Mouse (Mus musculus) midbrain, embryonic 10.5 days (tissue): ENCODE results near the gene Nps. TPM values are rescaled to one million over a fixed set of nuclear protein-coding genes. Genes with fewer than 3 reads are reported as not detected.
"Not testable (repeated sequence)": the region's sequence is repeated elsewhere in the genome, so short reads cannot be mapped to it uniquely, and the experiment has no call there.

ENCODE experiments used
- DNase-seq: peaks from one replicate; pipeline ENCODE4 v3.0.0-alpha.2; 2017; ENCODE audit warnings: low spot score
- H3K27ac ChIP-seq: fragments of 300-500 bp; sonication (generic); replicated peaks from 2 replicates; pipeline ENCODE4 v1.5.1; 2016; ENCODE audit warnings: mild to moderate bottlenecking
- H3K27me3 ChIP-seq: fragments of 300-500 bp; sonication (generic); 2 replicates; pipeline ENCODE4 v1.6.1; 2016; ENCODE audit warnings: low read depth, mild to moderate bottlenecking; ENCODE audit not compliant: poor library complexity, severe bottlenecking
- H3K36me3 ChIP-seq: fragments of 300-500 bp; sonication (generic); 2 replicates; pipeline ENCODE4 v1.6.1; 2016; ENCODE audit warnings: mild to moderate bottlenecking, moderate library complexity
- H3K4me1 ChIP-seq: fragments of 300-500 bp; sonication (generic); 2 replicates; pipeline ENCODE4 v1.6.1; 2016
- H3K4me3 ChIP-seq: fragments of 300-500 bp; sonication (generic); 2 replicates; pipeline ENCODE4 v1.5.1; 2016; ENCODE audit warnings: mild to moderate bottlenecking, moderate library complexity
- H3K9me3 ChIP-seq: fragments of 300-500 bp; sonication (generic); replicated peaks from 2 replicates; pipeline ENCODE4 v1.6.1; 2016; ENCODE audit warnings: mild to moderate bottlenecking
- WGBS: fragments of 180-500 bp; shearing (Covaris S2); methylation state at CpG from one replicate; pipeline ENCODE4 v1.1.7; 2016; 5-methylcytosine and 5-hydroxymethylcytosine counted together
- polyA plus RNA-seq: library from polyadenylated mRNA; unstranded; fragments of >200 nt; fragmentation: Nextera tagmentation; extraction: Ambion mirVana; gene quantifications from 2 replicates; pipeline ENCODE4 v1.2.1, GENCODE M21; 2016

The Nps gene
- polyA plus RNA-seq = not detected in 2 replicates

- H3K4me1 ChIP-seq, H3K4me3 ChIP-seq, H3K27me3 ChIP-seq, H3K27ac ChIP-seq, H3K9me3 ChIP-seq, DNase-seq, H3K36me3 ChIP-seq: not testable (repeated sequence)
- WGBS = 93% methylated on average over 19 of the region's 19 CpGs
These were observed at the start of gene Nps for GRCm38 (mm10) chr7:135258053-135258753. Gene Nps (plus strand): TSS chr7:135258703.

DNA sequence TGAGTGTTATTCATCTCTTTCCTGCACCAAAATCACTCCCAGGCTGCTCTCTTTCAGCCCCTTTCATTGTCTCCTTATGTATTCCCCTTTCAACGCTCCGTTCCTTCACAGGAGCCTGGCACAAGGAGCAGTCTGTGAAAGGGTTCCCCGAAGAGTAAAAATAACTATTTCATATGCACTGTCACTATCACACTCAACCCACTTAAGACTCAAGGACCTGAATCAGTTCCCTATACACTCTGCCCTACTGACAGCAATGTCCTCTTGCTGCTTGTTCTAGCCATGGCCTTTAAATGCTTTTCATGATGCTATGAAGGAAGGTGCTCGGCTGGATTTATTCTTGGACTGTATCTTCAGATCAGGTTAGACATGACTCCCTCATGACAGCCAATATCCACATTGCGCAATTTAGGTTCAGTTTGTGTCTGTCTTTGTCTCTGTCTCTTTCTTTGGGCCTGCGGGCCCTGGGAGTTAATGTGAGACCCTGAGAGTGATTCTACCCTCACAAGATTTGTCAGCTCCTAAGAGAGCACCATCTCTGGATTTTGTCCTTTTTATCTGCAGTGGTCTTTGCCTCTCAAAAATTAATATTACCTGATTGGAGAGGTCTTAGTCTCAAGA lies 49.4 kb upstream of the Nps start:
- WGBS = 88% methylated on average over 6 of the region's 6 CpGs
- no peaks in the 10 kb centered on the region for H3K27me3 ChIP-seq
- no peaks in the 10 kb centered on the region for H3K4me1 ChIP-seq
- no peak overlapping the region for H3K4me3 ChIP-seq
- DNase-seq = no peak
- H3K27ac ChIP-seq = no peak overlapping the region
- H3K36me3 ChIP-seq = no peaks in the 10 kb centered on the region
- H3K9me3 ChIP-seq = no peaks in the 10 kb centered on the region

- no peaks in the 10 kb centered on the region for H3K4me1 ChIP-seq
- H3K27me3 ChIP-seq = no peaks in the 10 kb centered on the region
- H3K36me3 ChIP-seq = no peaks in the 10 kb centered on the region
- H3K4me3 ChIP-seq = no peak overlapping the region
- no peak for DNase-seq
- no peak overlapping the region for H3K27ac ChIP-seq
- H3K9me3 ChIP-seq = no peaks in the 10 kb centered on the region
These were observed 48.2 kb upstream of the Nps start for GRCm38 (mm10) chr7:135210296-135210695.

- no peak for DNase-seq
- Histone ChIP-seq H3K4me1 (no peaks in the 10 kb centered on the region), H3K9me3 (no peaks in the 10 kb centered on the region), H3K27me3 (no peaks in the 10 kb centered on the region), H3K4me3 (no peak overlapping the region), H3K27ac (no peak overlapping the region), H3K36me3 (no peaks in the 10 kb centered on the region)
- WGBS = 80% methylated on average over 2 of the region's 2 CpGs
These were observed 47.7 kb upstream of the Nps start for GRCm38 (mm10) chr7:135210831-135211230.

DNA sequence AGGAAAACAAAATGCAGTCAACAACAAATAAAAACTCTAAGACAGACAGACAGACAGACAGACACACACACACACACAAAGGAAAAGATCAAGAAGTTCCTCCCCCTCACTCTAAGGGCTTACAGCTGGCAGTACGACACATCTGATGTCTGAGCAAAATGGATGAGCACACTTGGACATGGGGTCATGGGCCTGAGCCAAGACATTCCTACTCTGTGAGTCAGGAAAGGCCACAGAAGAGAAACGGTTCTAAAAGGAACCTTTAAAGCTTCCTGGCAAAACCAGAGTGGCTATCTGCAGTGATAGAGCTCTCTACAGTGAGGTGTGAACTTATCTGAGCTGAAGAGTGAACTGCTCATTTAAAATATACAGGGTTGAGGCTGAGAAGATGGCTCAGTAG lies 46.0 kb upstream of the Nps start:
- Histone ChIP-seq H3K36me3 (no peaks in the 10 kb centered on the region), H3K4me3 (no peak overlapping the region), H3K27ac (no peak overlapping the region), H3K4me1 (no peaks in the 10 kb centered on the region), H3K27me3 (no peaks in the 10 kb centered on the region), H3K9me3 (no peaks in the 10 kb centered on the region)
- DNase-seq = no peak
- 83% methylated on average over 2 of the region's 2 CpGs for WGBS

- Histone ChIP-seq H3K27me3 (no peaks in the 10 kb centered on the region), H3K36me3 (no peaks in the 10 kb centered on the region), H3K9me3 (no peaks in the 10 kb centered on the region), H3K27ac (no peak overlapping the region), H3K4me1 (no peaks in the 10 kb centered on the region), H3K4me3 (no peak overlapping the region)
- 83% methylated on average over 2 of the region's 2 CpGs for WGBS
- DNase-seq = no peak
These were observed 37.0 kb upstream of the Nps start for GRCm38 (mm10) chr7:135221475-135221874.

DNA sequence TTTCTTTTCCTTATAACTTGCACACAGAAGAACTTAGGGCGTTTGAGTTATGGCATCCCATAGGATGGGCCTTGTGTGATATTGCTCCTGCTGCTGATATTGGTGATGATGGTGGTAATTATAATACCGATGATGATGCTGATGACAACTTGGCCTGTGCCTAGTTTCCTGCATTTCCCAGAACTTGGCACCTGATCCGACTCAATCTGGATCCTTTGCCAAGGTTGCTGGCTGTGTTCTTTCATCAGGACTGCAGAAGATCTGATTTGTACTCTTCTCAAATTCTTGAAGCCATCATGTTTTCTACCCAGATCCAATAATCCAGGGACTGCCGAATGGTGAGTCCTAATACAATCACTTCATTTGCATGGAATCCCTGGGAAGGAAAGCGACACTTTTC lies 32.5 kb upstream of the Nps start:
- H3K9me3 ChIP-seq = no peaks in the 10 kb centered on the region
- 93% methylated on average over 5 of the region's 5 CpGs for WGBS
- no peak for DNase-seq

DNA sequence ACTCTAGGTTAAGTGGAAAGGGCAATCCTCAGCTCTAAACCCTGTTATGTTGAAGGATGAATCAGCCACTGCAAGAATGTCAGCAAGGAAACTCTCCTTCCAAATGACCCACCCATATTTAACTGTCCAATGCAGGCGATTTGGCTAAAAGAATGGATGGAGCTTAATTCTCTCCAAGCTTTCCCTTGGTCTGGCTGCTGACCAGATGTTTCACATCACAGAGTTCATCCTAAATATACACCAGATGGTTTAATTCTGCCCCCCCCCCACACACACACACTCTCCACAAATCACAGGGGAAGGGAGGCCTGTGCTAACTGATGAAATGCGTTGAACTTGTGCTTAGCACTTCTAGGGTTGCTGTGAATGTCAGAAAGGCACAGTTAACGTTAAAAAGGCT lies 21.4 kb upstream of the Nps start:
- 0 out of 2 replicates have a peak, but pooled peaks cover 3% of the 10 kb centered on the region for H3K4me1 ChIP-seq
- no peak for DNase-seq
- H3K9me3 ChIP-seq = no peaks in the 10 kb centered on the region
- WGBS = 69% methylated on average over 3 of the region's 3 CpGs
- no peak overlapping the region for H3K27ac ChIP-seq
- no peaks in the 10 kb centered on the region for H3K27me3 ChIP-seq
- H3K4me3 ChIP-seq = no peak overlapping the region
- H3K36me3 ChIP-seq = no peaks in the 10 kb centered on the region

More for the DNA sequence above, 32.5 kb upstream of the Nps start:
- no peaks in the 10 kb centered on the region for H3K27me3 ChIP-seq
- no peak overlapping the region for H3K27ac ChIP-seq
- H3K36me3 ChIP-seq = no peaks in the 10 kb centered on the region
- no peaks in the 10 kb centered on the region for H3K4me1 ChIP-seq
- H3K4me3 ChIP-seq = no peak overlapping the region

DNA sequence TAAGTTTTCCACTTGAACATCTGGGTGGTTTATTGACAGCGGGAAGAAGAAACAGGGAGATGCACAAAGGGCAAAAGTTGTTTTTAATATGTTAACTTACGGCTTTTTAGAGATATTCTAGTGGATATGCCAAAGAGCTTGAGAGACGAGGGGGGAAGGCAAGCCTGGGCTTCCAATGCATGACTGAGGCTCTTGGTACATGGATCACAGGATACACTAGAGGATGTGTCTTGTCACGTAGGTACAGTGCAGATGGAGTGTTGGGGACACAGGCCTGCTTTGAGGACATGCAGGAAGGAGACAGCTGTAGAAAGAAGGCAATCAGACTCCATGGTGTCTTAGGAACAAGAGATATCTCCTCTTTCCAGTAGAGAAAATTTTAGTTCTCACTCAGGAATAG lies 19.1 kb upstream of the Nps start:
- Histone ChIP-seq H3K27me3 (no peaks in the 10 kb centered on the region), H3K9me3 (no peaks in the 10 kb centered on the region), H3K36me3 (no peaks in the 10 kb centered on the region), H3K27ac (no peak overlapping the region), H3K4me3 (no peak overlapping the region), H3K4me1 (0 out of 2 replicates have a peak, but pooled peaks cover 3% of the 10 kb centered on the region)
- WGBS = 88% methylated on average over 4 of the region's 4 CpGs
- no peak for DNase-seq

- Histone ChIP-seq H3K27ac (no peak overlapping the region), H3K4me1 (0 out of 2 replicates have a peak, but pooled peaks cover 3% of the 10 kb centered on the region), H3K36me3 (no peaks in the 10 kb centered on the region), H3K9me3 (no peaks in the 10 kb centered on the region), H3K4me3 (no peak overlapping the region), H3K27me3 (no peaks in the 10 kb centered on the region)
- no peak for DNase-seq
- WGBS = 90% methylated on average over 6 of the region's 6 CpGs
These were observed 18.5 kb upstream of the Nps start for GRCm38 (mm10) chr7:135240006-135240405.

DNA sequence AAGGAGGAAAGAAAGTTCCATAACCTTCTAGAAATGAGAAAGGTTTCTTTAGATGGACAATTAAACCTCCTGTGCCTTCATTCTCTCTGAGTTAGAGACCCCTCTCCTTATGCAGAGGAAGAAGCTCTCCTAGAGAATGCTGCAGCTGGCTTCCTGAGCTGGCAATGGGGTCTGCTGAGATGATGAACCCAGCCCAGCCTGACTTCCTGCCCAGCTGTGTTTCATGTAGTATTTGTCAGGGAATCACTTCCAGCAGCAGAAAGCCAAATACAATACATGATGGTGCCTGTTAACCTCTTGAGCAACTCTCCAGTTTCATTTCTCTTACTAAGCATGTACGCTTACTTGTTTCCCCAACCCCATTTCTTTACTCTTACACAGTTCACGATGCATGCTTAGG lies 17.9 kb upstream of the Nps start:
- H3K4me3 ChIP-seq = no peak overlapping the region
- 0 out of 2 replicates have a peak, but pooled peaks cover 3% of the 10 kb centered on the region for H3K4me1 ChIP-seq
- no peak for DNase-seq
- WGBS = 88% methylated on average over 2 of the region's 2 CpGs
- H3K27me3 ChIP-seq = no peaks in the 10 kb centered on the region
- no peaks in the 10 kb centered on the region for H3K36me3 ChIP-seq
- no peak overlapping the region for H3K27ac ChIP-seq
- no peaks in the 10 kb centered on the region for H3K9me3 ChIP-seq

DNA sequence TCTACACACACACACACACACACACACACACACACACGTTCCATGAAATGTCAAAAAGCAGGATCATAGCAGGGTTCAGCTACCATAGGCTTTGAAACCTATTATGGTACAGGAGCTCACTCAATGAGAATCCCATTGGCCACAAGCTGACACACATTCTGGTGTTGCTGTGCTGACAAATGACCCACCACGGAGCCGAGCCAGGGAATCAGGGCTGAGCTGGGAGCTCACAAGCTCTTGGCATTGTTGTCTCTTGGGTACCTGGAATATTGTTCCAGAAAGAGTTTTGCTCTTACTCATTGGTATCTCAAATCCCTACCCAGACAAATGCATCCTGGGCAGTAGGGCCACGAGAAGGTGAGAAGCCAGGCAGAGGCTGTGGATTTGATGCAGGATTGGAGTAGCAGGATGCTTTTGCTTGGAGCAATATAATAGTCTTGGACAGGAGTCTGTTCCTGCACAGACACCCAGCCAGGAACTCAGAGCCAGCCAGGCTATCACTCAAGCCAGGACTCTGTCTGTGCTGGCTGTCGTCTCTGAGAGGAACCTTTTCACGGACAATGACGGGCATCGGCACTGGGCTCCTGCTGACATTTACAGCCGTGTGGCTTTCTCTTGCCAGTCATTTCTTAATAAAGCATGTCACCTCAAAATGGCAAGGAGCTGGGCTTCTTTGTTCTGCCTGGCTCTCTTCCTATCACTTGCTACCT lies 14.2 kb upstream of the Nps start:
- Histone ChIP-seq H3K9me3 (no peaks in the 10 kb centered on the region), H3K27me3 (no peaks in the 10 kb centered on the region), H3K4me3 (no peak overlapping the region), H3K36me3 (no peaks in the 10 kb centered on the region), H3K27ac (no peak overlapping the region), H3K4me1 (no peaks in the 10 kb centered on the region)
- DNase-seq = no peak
- 91% methylated on average over 9 of the region's 9 CpGs for WGBS

DNA sequence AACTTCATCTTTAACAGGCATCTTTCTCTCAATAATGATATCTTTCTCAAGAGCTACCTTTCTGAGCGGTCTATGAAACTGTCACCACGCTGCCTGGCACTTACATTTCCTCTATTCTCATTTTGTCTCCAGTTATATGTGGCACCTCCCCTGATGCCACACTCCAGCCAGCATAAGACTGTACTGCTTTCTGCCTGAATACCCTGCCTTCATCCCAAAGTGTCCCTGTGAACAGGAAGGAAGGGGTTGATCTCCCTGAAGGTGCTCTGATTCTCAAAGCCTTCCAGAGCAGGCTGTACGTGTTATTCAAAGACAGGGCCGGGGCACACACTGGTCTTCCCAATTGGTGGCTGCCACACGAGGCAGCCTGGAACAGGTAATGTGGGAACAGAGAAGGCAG lies 12.1 kb upstream of the Nps start:
- no peak for DNase-seq
- Histone ChIP-seq H3K9me3 (no peaks in the 10 kb centered on the region), H3K36me3 (no peaks in the 10 kb centered on the region), H3K27ac (no peak overlapping the region), H3K4me1 (no peaks in the 10 kb centered on the region), H3K4me3 (no peak overlapping the region), H3K27me3 (no peaks in the 10 kb centered on the region)
- WGBS = 84% methylated on average over 5 of the region's 5 CpGs
